Mouse (Mus musculus): Measurements from ENCODE around the gene Akap9.

GRCm38 (mm10) chr5:4020018-4020417 is 92.2 kb downstream of the Akap9 start:
- TF ChIP-seq CTCF (IDR thresholded peaks at IDR 0.05 in 2 of 3, conservative IDR thresholded peaks at IDR 0.05 in 1 of 3; ENCODE audit: control insufficient read depth in 1 of 3, insufficient read depth in 1 of 3, low read depth in 2 of 3, low read length in 3 of 3, poor library complexity in 1 of 3, severe bottlenecking in 1 of 3) (no peak), POLR2A (IDR thresholded peaks at IDR 0.05; ENCODE audit: control insufficient read depth in 1 of 2, insufficient read depth in 1 of 2, low read depth in 1 of 2, low read length in 2 of 2, poor library complexity in 1 of 2) (no peak), GATA1 (IDR thresholded peaks at IDR 0.05; ENCODE audit: low read depth, low read length) (no peak)
